Mouse (Mus musculus): ENCODE results near the gene Hook2.

Gene Hook2

DNA sequence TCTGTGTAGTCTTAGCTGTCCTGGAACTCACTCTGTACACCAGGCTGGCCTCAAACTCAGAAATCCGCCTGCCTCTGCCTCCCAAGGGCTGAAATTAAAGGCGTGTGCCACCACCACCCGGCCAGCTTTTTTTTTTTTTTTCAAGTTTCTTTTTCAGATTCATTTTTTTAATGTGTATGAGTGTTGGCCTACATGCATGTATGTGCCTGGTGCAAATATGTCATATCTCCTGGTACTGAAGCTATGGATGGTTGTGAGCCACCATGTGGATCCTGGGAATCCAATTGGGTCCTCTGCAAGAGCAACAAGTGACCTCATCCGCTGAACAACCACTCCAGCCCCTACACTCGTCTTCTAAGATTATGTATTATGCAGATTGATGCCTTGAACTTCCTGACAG lies 3.0 kb upstream of the Hook2 start:
- no peak for DNase-seq (ENCODE audit: low read depth, low spot score)

DNA sequence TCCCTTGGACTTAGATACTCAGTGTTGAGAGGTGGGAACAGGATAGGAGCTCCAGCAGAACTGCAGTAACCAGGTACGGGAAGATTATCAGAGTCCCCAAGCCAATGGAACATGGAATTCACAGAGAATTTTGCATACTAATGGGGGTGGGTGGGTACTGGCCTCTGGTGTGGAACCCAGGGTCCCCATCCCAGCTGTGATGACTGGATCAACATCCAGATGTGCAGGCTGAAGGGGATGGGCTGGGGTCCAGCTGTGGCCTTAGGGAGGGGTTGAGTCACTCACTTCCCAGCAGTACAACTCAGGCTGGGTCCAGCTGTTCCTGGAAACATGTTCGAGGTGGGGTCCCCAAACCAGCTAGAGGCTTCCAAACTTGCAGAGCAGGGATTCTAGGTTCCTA lies 2.5 kb upstream of the Hook2 start:
- no peak for DNase-seq (ENCODE audit: low read depth, low spot score)

DNA sequence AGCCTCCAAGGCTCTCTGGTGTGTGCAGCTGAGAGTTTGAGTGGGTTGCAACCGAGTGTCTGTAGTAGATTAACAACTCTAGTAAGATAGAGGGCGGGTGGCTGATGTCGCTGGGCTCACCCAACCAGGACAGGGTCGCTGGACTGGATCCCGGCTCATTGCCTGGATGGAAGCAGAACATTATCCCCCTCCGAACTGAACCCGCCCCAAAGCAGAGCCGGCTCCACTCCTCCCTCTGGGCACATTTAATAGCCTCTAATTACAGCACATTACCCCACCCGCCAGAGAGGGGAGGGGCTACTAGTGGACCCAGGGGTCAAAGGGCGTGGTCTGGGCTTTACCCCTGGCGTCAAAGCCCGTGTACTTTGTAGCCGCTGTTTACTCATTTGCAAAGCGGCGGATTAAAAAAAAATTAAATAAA lies 1.1 kb upstream of the Hook2 start:
- DNase-seq (ENCODE audit: low read depth, low spot score) = no peak

DNA sequence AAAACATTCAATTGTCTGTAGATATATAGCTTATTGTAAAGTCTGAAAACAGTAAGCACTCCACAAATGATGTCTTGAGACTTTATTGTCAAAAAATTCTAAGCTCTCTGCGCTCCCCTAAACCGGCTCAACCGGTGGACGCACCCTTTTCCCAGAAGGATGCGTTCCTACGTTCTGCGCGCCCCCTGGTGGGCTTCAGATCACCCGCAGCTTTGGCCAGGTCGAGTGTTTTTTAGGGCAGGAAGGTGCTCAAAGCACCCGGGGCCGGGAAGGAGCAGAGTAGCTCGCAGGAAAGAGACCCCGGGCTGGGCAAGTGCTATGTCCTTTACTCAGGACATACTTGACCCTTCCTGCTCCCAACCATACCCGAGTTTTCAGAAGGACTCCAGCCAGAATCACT lies 593 bp upstream of the Hook2 start:
- DNase-seq (ENCODE audit: low read depth, low spot score) = peak; percentile 91

- no peak for DNase-seq (ENCODE audit: low read depth, low spot score)
These were observed 433 bp downstream of the Hook2 start for GRCm38 (mm10) chr8:84990836-84991235.

DNA sequence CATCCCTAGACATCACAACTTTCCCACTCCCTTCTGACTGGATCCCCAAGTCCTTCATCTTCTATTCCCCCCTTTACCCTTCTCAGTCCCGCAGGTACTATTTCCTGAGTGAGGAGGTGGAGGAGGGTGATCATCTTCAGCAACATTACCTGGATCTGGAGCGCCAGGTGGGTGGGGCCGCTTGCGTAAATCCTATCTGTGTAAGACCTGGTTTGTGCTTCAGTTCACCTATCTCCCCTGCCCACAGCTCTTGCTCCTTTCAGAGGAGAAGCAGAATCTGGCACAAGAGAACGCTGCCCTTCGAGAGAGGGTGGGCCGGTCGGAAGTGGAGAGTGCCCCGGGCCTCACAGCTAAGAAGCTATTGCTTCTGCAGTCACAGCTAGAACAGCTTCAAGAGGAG lies 4.0 kb downstream of the Hook2 start:
- DNase-seq (ENCODE audit: low read depth, low spot score) = no peak

DNA sequence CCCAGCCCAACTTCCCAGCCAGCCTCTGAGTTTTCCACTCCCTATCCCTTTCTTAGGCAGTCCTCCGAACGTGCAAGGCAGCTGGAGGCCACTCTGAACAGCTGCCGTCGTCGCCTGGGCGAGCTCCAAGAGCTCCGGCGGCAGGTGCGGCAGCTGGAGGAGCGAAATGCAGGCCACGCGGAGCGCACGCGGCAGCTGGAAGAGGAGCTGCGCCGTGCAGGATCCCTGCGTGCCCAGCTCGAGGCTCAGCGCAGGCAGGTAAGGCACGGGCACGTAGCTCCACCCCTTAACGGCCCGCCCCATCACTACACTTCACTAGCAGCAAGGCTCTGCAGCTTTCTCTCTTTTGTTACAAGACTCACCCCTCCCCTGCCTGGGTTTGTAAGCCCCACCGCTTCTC lies 5.3 kb downstream of the Hook2 start:
- no peak for DNase-seq (ENCODE audit: low read depth, low spot score)

- no peak for DNase-seq (ENCODE audit: low read depth, low spot score)
These were observed 6.6 kb downstream of the Hook2 start for GRCm38 (mm10) chr8:84996978-84997377.

DNA sequence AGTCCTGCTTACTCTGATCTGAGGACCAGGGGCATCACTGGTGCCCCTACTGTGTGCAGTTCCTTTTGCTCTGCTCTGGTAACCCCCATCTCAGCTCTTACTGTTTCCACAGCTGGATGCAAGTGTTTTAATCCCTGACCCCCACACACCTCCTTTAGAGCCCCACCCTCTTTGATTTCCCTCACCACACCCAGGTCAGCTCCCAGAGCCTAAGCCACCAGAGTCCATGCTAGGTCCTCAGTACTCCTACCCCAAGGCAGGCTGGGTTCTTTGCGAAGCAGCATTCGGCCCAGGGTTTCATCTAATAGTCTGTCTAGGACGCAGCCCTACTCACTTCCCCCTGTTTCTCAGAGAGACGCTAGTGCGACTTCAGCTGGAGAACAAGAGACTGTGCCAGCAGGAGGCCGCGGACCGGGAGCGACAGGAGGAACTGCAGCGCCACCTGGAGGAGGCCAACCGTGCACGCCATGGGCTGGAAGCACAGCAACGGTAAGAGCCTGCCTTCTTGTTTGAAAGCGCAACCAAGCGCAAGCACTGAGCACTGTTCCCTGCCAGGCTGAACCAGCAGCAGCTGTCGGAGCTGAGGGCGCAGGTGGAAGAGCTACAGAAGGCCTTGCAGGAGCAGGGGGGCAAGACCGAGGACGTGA lies 7.4 kb downstream of the Hook2 start:
- DNase-seq (ENCODE audit: low read depth, low spot score) = peak; percentile 80

GRCm38 (mm10) chr8:85007686-85008085 lies 17.3 kb downstream of the Hook2 start:
- no peak for DNase-seq (ENCODE audit: low read depth, low spot score)

DNA sequence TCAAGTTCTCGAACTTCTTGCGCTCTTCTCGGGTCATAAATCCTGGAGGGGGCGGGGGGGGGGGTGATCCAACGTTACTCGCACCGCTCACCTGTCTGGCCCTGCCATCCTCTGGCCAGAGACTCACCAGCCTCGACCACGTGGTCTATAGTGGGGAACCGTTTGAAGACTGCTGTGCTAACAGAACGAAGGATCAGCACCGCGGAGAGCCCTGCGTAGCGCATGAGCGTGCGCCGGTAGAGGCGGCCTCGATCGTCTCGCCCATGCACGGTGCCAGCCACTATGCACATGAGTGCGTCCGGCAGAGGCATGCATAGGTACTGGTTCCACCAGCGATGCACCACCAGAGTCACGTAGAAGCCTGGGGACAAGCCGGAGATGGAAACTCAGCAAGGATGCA lies 20.8 kb downstream of the Hook2 start:
- no peak for DNase-seq (ENCODE audit: low read depth, low spot score)

- no peak for DNase-seq (ENCODE audit: low read depth, low spot score)
These were observed 22.9 kb downstream of the Hook2 start for GRCm38 (mm10) chr8:85013230-85013840.

- DNase-seq (ENCODE audit: low read depth, low spot score) = no peak
These were observed 24.0 kb downstream of the Hook2 start, which contains the start of gene Best2 for GRCm38 (mm10) chr8:85014431-85014830. Best2 (minus strand) TSS chr8:85014531.

GRCm38 (mm10) chr8:85016724-85017123 lies 26.3 kb downstream of the Hook2 start:
- DNase-seq (ENCODE audit: low read depth, low spot score) = no peak

DNA sequence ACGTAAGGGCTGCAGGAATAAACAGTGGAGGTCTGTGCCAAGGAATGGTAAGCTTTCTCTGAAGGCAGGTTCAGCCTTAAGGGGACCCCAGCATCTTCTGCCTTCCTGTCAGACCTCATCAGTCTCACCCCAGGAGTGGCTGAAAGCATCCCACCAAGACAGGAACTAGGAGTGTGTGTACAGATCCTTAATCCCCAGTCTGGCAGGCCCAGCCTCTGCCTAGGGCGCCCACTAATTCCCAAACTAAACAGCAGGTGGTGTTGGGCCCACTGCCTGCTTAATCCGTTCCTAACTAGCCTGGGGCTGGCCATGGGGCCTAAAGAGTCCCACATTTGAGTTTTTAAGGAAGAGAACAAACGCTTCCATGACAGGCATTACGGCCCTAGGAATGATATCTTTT lies 26.8 kb downstream of the Hook2 start:
- DNase-seq (ENCODE audit: low read depth, low spot score) = no peak

GRCm38 (mm10) chr8:85021514-85022055 lies 31.2 kb downstream of the Hook2 start:
- DNase-seq (ENCODE audit: low read depth, low spot score) = no peak

- DNase-seq (ENCODE audit: low read depth, low spot score) = no peak
These were observed 33.4 kb downstream of the Hook2 start for GRCm38 (mm10) chr8:85023846-85024245.

DNA sequence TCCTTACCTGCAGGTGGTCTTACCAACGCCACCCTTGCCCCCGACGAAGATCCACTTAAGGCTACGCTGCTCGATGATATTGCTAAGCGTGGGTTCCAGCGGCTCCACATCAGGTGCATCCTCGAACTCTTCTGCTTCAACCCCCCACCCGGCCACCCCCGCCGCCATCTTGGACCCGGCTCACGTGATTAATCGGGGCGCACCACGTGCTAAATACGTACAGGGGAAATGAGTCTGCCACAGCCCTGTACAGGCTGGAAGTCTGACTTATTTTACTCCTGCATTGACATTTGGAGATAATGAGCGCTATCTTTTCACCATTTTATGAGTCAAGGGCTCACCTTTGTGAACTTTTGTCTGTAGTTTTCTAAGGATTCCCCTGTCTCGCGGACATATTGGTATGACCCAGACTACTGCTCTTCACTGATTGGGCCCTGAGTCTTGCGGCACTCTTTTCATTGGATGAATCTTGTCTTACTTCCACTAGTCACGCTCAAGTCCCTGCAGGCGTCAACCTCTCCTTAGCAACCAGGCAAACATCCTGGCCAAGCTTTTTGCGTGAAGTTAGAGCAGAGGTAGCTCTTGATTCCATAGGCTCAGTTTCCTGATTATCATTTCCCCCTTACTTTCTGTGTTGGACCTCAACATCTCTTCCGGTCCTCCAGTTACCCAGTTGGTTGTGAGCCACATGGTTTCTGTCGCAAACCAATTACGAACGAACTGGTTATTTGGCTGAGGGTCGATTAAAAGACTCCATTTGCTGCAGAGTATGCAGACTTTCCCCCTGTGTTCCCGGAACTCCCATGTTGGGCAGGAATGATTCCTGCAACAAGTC lies 34.9 kb downstream of the Hook2 start, which contains the start of gene Asna1:
Gene Asna1 (minus strand): TSS at position 184 of the 835 bp plus-strand sequence.
- peak; percentile 81 for DNase-seq (ENCODE audit: low read depth, low spot score)

DNA sequence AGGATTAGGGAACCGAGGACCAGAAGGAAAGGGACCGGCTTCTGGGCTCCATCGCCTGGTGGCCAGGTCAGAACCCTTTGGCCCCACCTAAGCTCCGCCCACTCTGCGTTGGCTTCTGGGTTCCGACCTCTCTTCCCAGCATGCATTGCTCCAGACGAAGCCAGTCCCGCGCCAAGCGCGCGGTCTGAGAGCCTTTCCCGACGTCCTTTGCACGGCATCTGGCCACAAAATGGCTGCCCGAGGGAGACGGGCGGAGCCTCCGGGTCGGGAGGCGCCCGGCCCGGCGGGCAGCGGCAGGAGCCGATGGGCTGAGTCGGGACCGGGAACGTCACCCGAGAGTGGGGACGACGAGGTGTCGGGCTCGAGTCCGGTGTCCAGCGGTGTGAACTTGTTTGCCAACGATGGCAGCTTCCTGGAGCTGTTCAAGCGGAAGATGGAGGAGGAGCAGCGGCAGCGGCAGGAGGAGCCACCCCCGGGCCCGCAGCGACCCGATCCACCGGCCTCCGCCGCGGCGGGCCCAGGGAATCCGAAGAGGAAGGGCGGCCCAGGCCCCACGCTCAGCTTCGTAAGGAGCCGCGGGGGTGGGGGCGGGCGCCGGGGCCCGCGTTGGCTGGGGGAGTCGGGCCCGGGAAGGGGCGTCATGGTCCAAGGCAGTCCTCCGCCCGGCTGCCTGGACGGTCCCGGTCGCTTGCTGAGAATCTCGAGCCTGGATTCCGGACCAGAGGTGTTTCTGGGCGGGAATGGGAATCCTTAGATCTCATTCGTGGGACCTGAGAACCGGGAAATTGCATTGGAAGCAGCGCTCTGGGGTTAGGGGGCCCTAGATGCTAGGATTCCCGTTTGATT lies 36.5 kb downstream of the Hook2 start, which contains the start of gene Trir:
Gene Trir (plus strand): TSS at position 154 of the 846 bp plus-strand sequence.
- DNase-seq (ENCODE audit: low read depth, low spot score) = peak; percentile 91

- no peak for DNase-seq (ENCODE audit: low read depth, low spot score)
These were observed 37.1 kb downstream of the Hook2 start for GRCm38 (mm10) chr8:85027516-85027855.

DNA sequence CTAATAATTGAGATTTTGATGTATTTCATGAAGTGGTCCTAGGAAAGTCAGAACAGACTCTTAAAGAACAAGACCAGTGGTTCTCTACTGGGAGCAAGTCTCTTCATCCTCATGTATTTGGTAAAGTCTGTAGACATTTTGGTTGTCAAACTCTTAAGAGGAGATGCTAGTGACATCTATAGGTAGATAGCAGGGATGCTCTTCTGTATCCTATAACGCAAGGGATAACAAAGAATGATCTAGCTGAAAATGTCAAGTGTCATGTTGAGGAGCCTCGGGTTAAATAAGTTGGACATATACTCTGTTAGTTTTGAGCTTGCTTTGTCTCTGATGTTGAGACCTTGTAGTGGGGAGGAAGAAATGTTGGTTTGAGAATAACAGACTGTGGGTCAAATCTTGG lies 37.5 kb downstream of the Hook2 start:
- no peak for DNase-seq (ENCODE audit: low read depth, low spot score)

Measured in embryo, embryonic 11.5 days (tissue).